Mouse (Mus musculus): ENCODE results near the gene D630023F18Rik. TPM values are rescaled to one million over a fixed set of nuclear protein-coding genes. Genes with fewer than 3 reads are reported as not detected.

The D630023F18Rik gene
- polyA plus RNA-seq, 1 experiment from 2014 or later = 0.27 TPM

DNA sequence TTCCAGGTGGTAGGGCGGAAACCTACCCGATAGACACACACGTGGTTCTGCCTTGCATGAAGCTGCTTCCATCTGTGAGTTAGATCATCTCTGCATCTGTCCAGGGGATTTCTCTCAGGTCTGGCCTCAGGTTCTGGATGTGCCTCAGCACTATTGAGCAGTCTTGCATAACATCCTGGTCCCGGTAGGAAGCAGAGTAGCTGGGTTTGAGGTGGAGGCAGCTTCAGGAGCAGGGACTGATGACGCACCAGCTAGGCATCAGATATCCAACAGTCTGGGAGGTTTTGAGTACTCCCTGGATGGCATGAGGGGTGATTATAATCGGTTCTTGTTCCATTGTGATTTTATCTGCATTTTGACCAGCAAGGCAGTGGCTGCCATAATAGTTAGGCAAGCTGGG is 14.5 kb upstream of the D630023F18Rik start:
- Histone ChIP-seq H3K27me3 (no peaks in the 10 kb centered on the region), H3K9ac (no peak overlapping the region), H3K9me3 (no peaks in the 10 kb centered on the region), H3K4me1 (no peaks in the 10 kb centered on the region), H3K4me3 (no peak overlapping the region), H3K27ac (no peak overlapping the region), H3K36me3 (no peaks in the 10 kb centered on the region), H3K4me2 (no peak overlapping the region)
- 85% methylated on average over 6 of the region's 6 CpGs for WGBS
- no peak for ATAC-seq (ENCODE audit: borderline replicate concordance, extremely low read depth, low FRiP score, low TSS enrichment)

DNA sequence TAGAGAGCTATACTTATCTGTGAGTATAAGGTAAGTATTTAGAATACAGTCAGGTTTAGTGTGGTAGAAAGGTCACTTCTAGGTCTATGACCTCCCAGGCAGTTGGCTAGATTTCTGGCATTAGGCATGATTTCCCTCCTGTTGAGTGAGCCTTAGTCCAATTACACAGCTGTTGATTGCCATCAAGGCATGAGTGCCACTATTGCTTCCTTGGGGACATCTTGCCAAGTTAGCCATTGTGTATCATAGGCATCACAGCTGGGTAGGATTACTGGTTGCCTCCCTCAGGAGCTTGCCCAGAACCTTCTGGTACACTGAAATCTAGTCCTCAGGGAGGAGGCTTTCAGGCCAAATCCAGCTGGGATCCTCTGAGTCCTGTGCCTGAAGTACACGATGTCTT is 9.8 kb upstream of the D630023F18Rik start:
- Histone ChIP-seq H3K36me3 (no peaks in the 10 kb centered on the region), H3K4me3 (no peak overlapping the region), H3K27ac (no peak overlapping the region), H3K27me3 (no peaks in the 10 kb centered on the region), H3K9ac (no peak overlapping the region), H3K9me3 (no peaks in the 10 kb centered on the region), H3K4me2 (no peak overlapping the region), H3K4me1 (no peaks in the 10 kb centered on the region)
- no peak for ATAC-seq (ENCODE audit: borderline replicate concordance, extremely low read depth, low FRiP score, low TSS enrichment)
- 68% methylated on average over 1 of the region's 1 CpGs for WGBS

DNA sequence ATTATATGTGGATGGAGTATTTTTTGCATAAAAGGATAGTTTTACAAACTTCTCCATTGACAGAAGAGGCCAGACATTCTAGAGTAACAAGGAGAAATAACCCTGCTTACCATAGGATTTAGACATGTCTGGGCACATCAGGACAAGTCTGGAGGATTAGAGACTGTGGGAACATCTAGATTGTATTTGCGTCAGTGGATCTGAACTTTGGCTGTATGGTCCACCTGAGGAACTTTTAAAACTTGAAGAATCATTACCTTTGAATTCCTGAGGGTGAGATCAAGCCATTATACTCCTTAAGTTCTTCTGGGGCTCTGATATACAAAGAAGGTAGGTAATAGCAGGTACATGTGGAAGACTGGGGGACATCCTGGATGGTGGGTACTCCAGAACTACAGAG is 8.7 kb upstream of the D630023F18Rik start:
- Histone ChIP-seq H3K36me3 (no peaks in the 10 kb centered on the region), H3K27ac (no peak overlapping the region), H3K4me2 (no peak overlapping the region), H3K27me3 (no peaks in the 10 kb centered on the region), H3K9me3 (no peaks in the 10 kb centered on the region), H3K9ac (no peak overlapping the region), H3K4me1 (no peaks in the 10 kb centered on the region), H3K4me3 (no peak overlapping the region)
- ATAC-seq (ENCODE audit: borderline replicate concordance, extremely low read depth, low FRiP score, low TSS enrichment) = no peak
- 85% methylated on average over 1 of the region's 1 CpGs for WGBS

DNA sequence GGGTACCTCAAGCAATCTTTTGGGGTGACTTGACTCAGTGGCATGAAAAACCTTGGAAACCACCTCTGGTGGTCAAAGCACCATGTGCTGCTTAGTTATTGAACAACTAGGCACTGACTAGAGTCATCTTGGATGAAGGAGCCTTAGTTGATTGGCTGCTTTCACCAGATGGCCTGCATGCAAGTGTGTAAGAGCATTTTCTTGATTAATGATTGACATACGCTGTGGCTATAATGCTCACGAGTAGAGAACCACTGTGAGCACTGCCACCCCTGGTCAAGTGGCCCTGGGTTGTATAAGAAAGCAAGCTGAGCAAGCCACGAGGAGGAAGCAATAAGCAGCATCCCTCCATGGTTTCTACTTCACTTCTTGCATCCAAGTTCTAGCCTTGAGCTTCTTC is 7.2 kb upstream of the D630023F18Rik start:
- H3K27me3 ChIP-seq = no peaks in the 10 kb centered on the region
- ATAC-seq (ENCODE audit: borderline replicate concordance, extremely low read depth, low FRiP score, low TSS enrichment) = no peak
- H3K4me1 ChIP-seq = no peaks in the 10 kb centered on the region
- no peaks in the 10 kb centered on the region for H3K36me3 ChIP-seq
- 65% methylated on average over 3 of the region's 3 CpGs for WGBS
- H3K4me2 ChIP-seq = no peak overlapping the region
- no peak overlapping the region for H3K9ac ChIP-seq
- H3K4me3 ChIP-seq = no peak overlapping the region
- H3K27ac ChIP-seq = no peak overlapping the region
- H3K9me3 ChIP-seq = no peaks in the 10 kb centered on the region

DNA sequence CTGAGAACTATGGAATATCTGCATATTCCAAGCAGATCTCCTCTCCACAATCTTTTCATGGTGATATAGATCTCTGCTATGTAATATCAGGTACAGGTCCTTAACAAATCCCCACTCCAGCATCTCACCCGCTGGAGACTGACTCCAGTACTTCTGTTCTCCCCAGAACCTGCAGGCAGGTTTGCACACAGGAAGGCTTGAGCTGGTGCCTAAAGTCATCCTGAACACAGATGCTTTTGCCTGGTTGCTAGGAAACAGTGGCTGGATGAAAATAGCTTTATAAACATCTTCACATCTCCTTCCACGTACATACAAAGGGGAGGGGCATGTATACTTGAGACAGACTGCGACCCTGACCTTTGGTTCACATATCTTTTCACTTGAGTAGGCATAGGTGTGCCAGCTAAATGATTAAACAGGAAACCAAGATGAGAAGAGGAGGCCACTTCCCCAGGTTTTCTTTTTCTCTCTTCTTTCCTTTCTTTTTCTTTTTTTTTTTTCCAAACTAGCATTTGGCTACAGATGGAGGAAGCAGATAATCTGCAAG is 6.7 kb upstream of the D630023F18Rik start:
- Histone ChIP-seq H3K4me1 (no peaks in the 10 kb centered on the region), H3K9me3 (no peaks in the 10 kb centered on the region), H3K27me3 (no peaks in the 10 kb centered on the region), H3K4me2 (no peak overlapping the region), H3K36me3 (no peaks in the 10 kb centered on the region), H3K4me3 (no peak overlapping the region), H3K9ac (no peak overlapping the region), H3K27ac (no peak overlapping the region)
- no peak for ATAC-seq (ENCODE audit: borderline replicate concordance, extremely low read depth, low FRiP score, low TSS enrichment)
- 47% methylated on average over 3 of the region's 3 CpGs for WGBS

DNA sequence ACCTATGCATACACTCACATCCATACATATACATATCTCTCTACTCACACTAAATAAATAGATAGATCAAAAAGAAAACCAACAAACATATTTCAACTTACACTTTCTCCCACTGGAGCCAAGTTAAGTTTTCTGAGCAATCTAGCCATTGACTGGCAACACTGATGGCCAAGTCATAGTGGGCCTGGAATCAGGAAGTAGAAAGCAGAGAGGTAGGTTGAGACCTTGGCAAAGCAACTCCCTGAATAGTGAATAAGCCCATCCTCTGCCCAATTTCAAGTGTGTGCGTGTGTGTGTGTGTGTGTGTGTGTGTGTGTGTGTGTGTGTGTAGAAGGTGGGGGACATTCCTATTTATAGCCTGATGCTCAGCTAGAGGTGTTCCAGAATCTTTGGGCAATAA is 3.6 kb downstream of the D630023F18Rik start, which contains the start of gene Gm28845:
Gm28845 (minus strand) TSS at position 121 of the 400 bp plus-strand sequence.
- no peak within 1 kb of the TSS for H3K4me2 ChIP-seq
- no peak within 1 kb of the TSS for H3K4me3 ChIP-seq
- H3K4me1 ChIP-seq = no peaks in the 10 kb centered on the region
- H3K27ac ChIP-seq = no peak within 1 kb of the TSS
- H3K9me3 ChIP-seq = no peaks in the 10 kb centered on the region
- H3K27me3 ChIP-seq = no peaks in the 10 kb centered on the region
- whole genome bisulfite sequencing = 81% methylated on average over 1 of the region's 1 CpGs
- no peaks in the 10 kb centered on the region for H3K36me3 ChIP-seq
- H3K9ac ChIP-seq = no peak within 1 kb of the TSS
- no peak for ATAC-seq (ENCODE audit: borderline replicate concordance, extremely low read depth, low FRiP score, low TSS enrichment)

DNA sequence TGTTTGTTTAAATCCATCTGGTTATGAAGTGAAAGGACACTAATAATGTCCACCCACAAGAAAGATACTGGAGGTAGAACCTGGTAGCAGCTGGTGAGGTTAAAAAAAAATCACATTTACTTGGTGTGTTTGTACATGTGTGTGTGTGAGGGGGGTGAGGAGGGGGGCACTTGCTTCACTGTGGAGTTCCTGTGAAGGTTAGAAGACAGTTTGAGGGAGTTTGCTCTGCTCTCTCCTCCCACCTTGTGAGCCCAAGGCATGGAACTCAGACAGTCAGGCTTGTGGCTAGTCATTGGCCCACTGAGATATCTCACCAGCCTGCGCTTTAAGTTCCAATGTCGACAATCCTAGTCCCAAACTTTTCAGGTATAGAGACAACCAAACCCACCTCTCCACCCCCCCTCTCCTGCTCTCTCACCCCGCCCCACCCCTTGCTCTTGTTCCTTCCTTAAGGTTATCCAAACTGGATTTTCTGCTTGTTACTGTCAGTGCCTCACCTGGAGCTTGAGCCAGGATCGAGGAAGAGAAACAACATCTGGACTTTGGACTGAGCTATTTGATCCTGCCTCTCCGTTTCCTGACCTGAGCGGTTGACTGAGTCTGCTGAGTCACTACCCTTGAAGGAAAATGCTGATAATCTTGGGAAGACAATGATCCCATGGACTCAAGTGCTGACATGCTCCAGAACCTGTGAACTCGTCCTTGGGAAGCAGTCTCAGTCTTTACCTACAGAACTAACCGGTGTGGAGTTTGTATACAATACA is 4.7 kb downstream of the D630023F18Rik start:
- Histone ChIP-seq H3K4me1 (no peaks in the 10 kb centered on the region), H3K4me2 (no peak overlapping the region), H3K9me3 (no peaks in the 10 kb centered on the region), H3K9ac (no peak overlapping the region), H3K27me3 (no peaks in the 10 kb centered on the region), H3K27ac (no peak overlapping the region), H3K36me3 (no peaks in the 10 kb centered on the region), H3K4me3 (no peak overlapping the region)
- 61% methylated on average over 8 of the region's 8 CpGs for WGBS
- ATAC-seq (ENCODE audit: borderline replicate concordance, extremely low read depth, low FRiP score, low TSS enrichment) = no peak

DNA sequence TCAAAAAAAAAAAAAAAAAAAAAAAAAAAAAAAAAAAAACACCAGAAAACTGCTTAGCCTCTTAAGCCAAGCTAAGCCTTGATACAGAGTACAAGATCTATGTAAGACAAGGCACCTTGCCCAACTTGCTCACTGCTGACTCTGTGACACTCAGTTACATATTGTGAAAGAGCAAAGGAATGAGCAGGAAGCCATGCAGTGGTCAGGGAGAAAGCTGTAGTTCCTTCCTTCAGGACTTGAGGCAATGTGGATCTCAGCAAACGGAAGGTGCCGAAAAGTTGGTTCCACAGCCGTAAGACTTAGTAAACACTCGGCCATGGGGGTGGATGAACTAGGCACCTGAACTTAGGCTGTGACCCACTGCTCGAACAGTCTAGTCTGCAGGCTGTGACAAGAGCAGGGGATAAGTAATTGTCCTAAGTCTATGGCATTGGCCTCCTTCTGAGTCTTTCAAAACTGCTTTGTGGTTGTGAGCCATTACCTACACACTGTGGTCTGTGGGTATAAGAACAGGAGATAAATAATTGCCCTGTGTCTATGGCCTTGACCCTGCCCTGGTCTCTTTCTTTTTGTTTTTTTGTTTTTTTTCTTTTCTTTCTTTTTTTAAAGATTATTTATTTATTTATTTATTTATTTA is 9.4 kb downstream of the D630023F18Rik start:
- ATAC-seq (ENCODE audit: borderline replicate concordance, extremely low read depth, low FRiP score, low TSS enrichment) = no peak; the same call in 1 of the 2 replicates
- Histone ChIP-seq H3K27me3 (no peaks in the 10 kb centered on the region), H3K4me2 (no peak overlapping the region), H3K36me3 (no peaks in the 10 kb centered on the region), H3K4me3 (no peak overlapping the region), H3K4me1 (no peaks in the 10 kb centered on the region), H3K9me3 (no peaks in the 10 kb centered on the region), H3K27ac (no peak overlapping the region), H3K9ac (no peak overlapping the region)
- WGBS = 86% methylated on average over 5 of the region's 5 CpGs

DNA sequence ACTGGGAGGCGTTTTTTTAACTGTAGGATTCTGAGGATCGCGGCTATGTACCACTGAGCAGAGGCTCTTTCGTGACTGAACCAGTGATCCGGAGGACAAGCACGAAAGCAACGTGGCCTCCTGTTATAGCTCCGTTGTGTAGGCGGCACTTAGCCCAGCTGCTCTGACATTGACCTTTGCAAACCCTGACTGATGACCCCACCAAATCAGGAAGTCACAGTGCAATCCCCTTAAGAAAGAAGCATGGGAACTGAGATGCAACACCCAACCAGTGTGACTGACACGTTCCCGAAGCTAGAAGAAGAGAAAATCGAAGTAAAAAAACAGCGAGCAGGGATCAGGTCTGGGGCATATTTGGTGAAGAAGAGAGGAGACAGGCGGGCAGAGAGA is 10.2 kb downstream of the D630023F18Rik start:
- no peaks in the 10 kb centered on the region for H3K27me3 ChIP-seq
- H3K27ac ChIP-seq = no peak overlapping the region
- H3K9ac ChIP-seq = no peak overlapping the region
- no peaks in the 10 kb centered on the region for H3K36me3 ChIP-seq
- H3K4me2 ChIP-seq = peak overlapping the region; percentile 28
- H3K4me3 ChIP-seq = 0 out of 2 replicates have a peak overlapping the region, but pooled peaks have one; percentile 0
- no peaks in the 10 kb centered on the region for H3K4me1 ChIP-seq
- WGBS = 54% methylated on average over 14 of the region's 14 CpGs
- no peaks in the 10 kb centered on the region for H3K9me3 ChIP-seq
- no peak for ATAC-seq (ENCODE audit: borderline replicate concordance, extremely low read depth, low FRiP score, low TSS enrichment)

DNA sequence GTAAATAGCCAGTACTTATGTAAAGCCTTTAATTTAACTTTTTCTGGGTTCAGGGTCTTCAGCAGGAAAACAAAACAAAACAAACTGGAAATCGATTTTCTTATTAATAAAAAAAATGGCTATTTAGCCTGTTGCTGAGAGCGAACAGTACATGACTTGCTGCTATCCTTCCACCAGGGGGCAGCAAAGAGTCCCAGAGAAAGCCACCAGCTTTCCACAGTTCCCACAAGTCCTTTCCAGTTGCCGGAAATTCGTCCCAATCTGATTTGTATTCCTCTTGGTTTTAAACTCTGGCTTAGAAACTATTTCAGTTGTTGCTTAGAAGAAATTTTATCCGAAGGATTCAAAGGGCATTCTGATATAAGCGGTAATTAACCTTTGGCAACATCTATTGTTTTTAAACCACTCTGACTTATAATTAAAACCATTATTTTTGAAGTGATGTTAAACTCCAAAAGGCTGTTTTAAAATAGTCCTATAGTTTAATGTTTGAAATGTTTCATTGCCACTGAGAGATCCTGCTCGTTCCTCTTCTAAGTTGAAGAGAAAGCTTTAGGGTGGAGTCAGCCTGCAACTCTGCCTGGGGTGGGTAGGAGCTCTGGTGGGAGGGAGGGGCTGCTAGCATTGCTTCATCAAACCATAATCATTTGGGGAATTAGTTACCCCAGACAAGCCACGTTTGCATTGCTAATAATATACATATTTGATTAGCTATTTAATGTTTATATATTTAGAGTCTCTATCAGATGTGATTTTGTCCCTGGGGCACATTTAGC is 10.8 kb downstream of the D630023F18Rik start:
- Histone ChIP-seq H3K27ac (no peak overlapping the region), H3K4me2 (peak overlapping the region; percentile 28), H3K27me3 (no peaks in the 10 kb centered on the region), H3K9ac (no peak overlapping the region), H3K4me1 (no peaks in the 10 kb centered on the region), H3K4me3 (0 out of 2 replicates have a peak overlapping the region, but pooled peaks have one; percentile 0), H3K9me3 (no peaks in the 10 kb centered on the region), H3K36me3 (no peaks in the 10 kb centered on the region)
- peak; percentile 69; the same call in 1 of the 2 replicates for ATAC-seq (ENCODE audit: borderline replicate concordance, extremely low read depth, low FRiP score, low TSS enrichment)
- 9% methylated on average over 8 of the region's 8 CpGs for WGBS

DNA sequence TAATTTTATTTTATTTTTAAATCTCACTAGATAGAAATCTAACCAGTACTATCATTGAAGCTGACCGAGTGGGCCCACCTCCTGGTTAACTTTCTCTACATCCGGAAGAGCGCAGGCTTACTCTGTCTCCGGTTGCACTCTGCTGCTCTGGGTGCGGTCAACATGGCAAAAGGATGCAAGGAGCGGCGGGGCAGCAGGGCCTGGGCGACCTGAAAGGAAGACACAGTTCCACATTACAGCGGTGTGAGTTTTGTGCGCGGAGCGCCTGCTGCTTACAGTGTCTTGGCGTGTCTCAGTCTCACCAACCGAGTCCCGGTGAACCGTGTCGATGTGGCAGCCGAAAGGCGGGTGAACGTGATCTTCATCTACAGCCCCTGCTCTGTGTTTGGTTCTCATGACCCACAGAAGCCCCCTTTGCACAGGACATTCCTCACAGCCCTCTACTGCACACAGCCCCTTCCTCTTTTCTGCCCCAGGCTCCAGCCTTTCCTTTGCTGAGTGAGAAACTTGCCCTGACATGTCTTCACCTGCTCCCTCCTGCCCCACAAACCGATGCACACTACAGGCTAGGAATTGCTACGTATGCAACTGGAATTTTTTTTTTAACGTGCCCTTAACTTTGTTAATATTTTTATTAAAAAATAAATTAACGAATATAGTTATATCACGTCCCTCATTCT is 13.1 kb downstream of the D630023F18Rik start:
- no peaks in the 10 kb centered on the region for H3K36me3 ChIP-seq
- H3K4me1 ChIP-seq = no peaks in the 10 kb centered on the region
- no peak overlapping the region for H3K27ac ChIP-seq
- no peak overlapping the region for H3K4me3 ChIP-seq
- WGBS = 74% methylated on average over 25 of the region's 25 CpGs
- ATAC-seq (ENCODE audit: borderline replicate concordance, extremely low read depth, low FRiP score, low TSS enrichment) = no peak
- H3K9me3 ChIP-seq = no peaks in the 10 kb centered on the region
- no peaks in the 10 kb centered on the region for H3K27me3 ChIP-seq
- H3K9ac ChIP-seq = no peak overlapping the region
- no peak overlapping the region for H3K4me2 ChIP-seq
